Mouse (Mus musculus): ENCODE measurements at regions not wholly inside any gene's neighbourhood (a gene's known extent, or its start where the extent isn't known, plus 50 kb on each side); places are given as distances from the start of the nearest gene placed in this dataset.

DNA sequence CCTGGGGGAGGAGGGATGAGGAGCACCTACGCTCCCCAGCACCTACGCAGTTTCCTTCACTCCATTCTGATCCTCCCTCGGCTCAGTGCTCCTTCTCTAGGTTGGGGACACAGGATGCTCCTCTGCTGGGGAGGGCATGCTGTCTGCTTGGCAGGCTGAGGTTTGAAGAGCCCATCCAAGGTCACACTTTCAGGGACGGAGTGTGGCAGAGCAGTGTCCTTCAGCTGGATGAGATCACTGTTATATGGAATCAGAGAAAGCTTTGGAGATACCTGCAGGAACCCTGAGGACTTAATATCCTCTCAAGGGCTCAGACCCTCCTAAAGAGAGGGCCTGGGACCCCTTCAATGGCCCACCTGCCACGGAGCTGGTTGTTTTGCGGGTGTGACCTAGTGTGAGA, 60.5 kb downstream of the Klhdc7a start:
- TF ChIP-seq HCFC1 (IDR thresholded peaks at IDR 0.05; ENCODE audit: borderline replicate concordance, insufficient read depth, low read length) (no peak), CHD2 (IDR thresholded peaks at IDR 0.05; ENCODE audit: low read depth, low read length) (no peak), ZNF384 (IDR thresholded peaks at IDR 0.05; ENCODE audit: low read depth, low read length) (no peak)

Measured in ES-E14 (cell line).